In genomic region chr8:123729786-123730411, GRCm38 (mm10) we compare ENCODE assay signal across 9 mouse cellular contexts.
DNase-seq lines count a peak whose midpoint lies in the region; ATAC-seq lines count a peak whose summit lies in the region.
"Had no signal": no experiment of that assay in that cellular context is flagged by ENCODE, and none has a peak within 500 bp of the region (broad histone marks: within the 10 kb centered on the region; RNA-seq: fewer than 3 reads in every experiment).

No protein-coding gene starts in this region.

- H3K4me1 ChIP-seq in heart, embryonic 11.5 days (ENCODE audit: control insufficient read depth, insufficient read depth, low read length), result peaks cover 26% of the 10 kb centered on the region
- peaks cover 34% of the 10 kb centered on the region for H3K4me1 ChIP-seq in hindbrain, embryonic 15.5 days (replicated peaks)
- peaks cover 22% of the 10 kb centered on the region for H3K4me1 ChIP-seq in stomach, embryonic 16.5 days (ENCODE audit: control insufficient read depth, insufficient read depth, low read length)

- H3K9ac ChIP-seq in heart, embryonic 11.5 days (ENCODE audit: low read depth, low read length), result peak overlapping the region; percentile 54; the same call in 1 of the 2 replicates
- no peak overlapping the region for H3K9ac ChIP-seq in hindbrain, embryonic 15.5 days
- peak overlapping the region; percentile 8; the same call in 1 of the 2 replicates for H3K9ac ChIP-seq in stomach, embryonic 16.5 days (ENCODE audit: low read length)

- WGBS in heart, embryonic 11.5 days (ENCODE audit: insufficient replicate concordance), result 57% methylated on average over 13 of the region's 13 CpGs
- 37% methylated on average over 13 of the region's 13 CpGs for whole genome bisulfite sequencing in hindbrain, embryonic 15.5 days
- 41% methylated on average over 13 of the region's 13 CpGs for WGBS in stomach, embryonic 16.5 days

- ATAC-seq in heart, embryonic 11.5 days (replicated peaks; ENCODE audit: insufficient number of reproducible peaks, low FRiP score, low TSS enrichment), result no peak
- peak; percentile 59 for ATAC-seq in hindbrain, embryonic 15.5 days (ENCODE audit: low FRiP score, low read depth)
- no peak for ATAC-seq in stomach, embryonic 16.5 days (ENCODE audit: insufficient read depth, low FRiP score)
- no peak for ATAC-seq in inflammation-experienced regulatory T-cells, adult 6 months

- peak overlapping the region; percentile 47 for H3K4me2 ChIP-seq in heart, embryonic 11.5 days
- peak overlapping the region; percentile 43 for H3K4me2 ChIP-seq in hindbrain, embryonic 15.5 days
- H3K4me2 ChIP-seq in stomach, embryonic 16.5 days (ENCODE audit: low read depth, low read length), result peak overlapping the region; percentile 36

- H3K36me3 ChIP-seq in heart, embryonic 11.5 days (ENCODE audit: control insufficient read depth, insufficient read depth, low read length), result no peaks in the 10 kb centered on the region
- no peaks in the 10 kb centered on the region for H3K36me3 ChIP-seq in hindbrain, embryonic 15.5 days
- no peaks in the 10 kb centered on the region for H3K36me3 ChIP-seq in stomach, embryonic 16.5 days (ENCODE audit: control insufficient read depth, insufficient read depth, low read length)

- no peak overlapping the region for H3K4me3 ChIP-seq in heart, embryonic 11.5 days (ENCODE audit: low read depth, low read length)
- H3K4me3 ChIP-seq in hindbrain, embryonic 15.5 days, result 0 out of 2 replicates have a peak overlapping the region, but pooled peaks have one; percentile 6
- H3K4me3 ChIP-seq in stomach, embryonic 16.5 days (replicated peaks; ENCODE audit: low read length), result no peak overlapping the region

- DNase-seq in heart, adult 11 months, result no peak
- DNase-seq in right cerebral cortex, adult 18-20 months, result peak; percentile 25
- DNase-seq in right cerebral cortex, postnatal 25 days, result no peak
- DNase-seq in urinary bladder, postnatal 10 days (ENCODE audit: low spot score), result no peak
- DNase-seq: thymus, postnatal 14 days had no signal

- H3K27ac ChIP-seq in heart, embryonic 11.5 days (ENCODE audit: low read depth, low read length), result peak overlapping the region; percentile 57
- peak overlapping the region; percentile 72 for H3K27ac ChIP-seq in hindbrain, embryonic 15.5 days (replicated peaks)
- H3K27ac ChIP-seq in stomach, embryonic 16.5 days (ENCODE audit: low read length), result peak overlapping the region; percentile 2; the same call in 1 of the 2 replicates

- no peaks in the 10 kb centered on the region for H3K27me3 ChIP-seq in heart, embryonic 11.5 days (ENCODE audit: control insufficient read depth, insufficient read depth, low read length)
- H3K27me3 ChIP-seq in hindbrain, embryonic 15.5 days, result no peaks in the 10 kb centered on the region; the same call in 1 of the 2 replicates
- no peaks in the 10 kb centered on the region for H3K27me3 ChIP-seq in stomach, embryonic 16.5 days (ENCODE audit: control insufficient read depth, insufficient read depth, low read length)

- no peaks in the 10 kb centered on the region for H3K9me3 ChIP-seq in heart, embryonic 11.5 days (replicated peaks; ENCODE audit: control insufficient read depth, low read length)
- H3K9me3 ChIP-seq in hindbrain, embryonic 15.5 days, result no peaks in the 10 kb centered on the region
- no peaks in the 10 kb centered on the region for H3K9me3 ChIP-seq in stomach, embryonic 16.5 days (replicated peaks; ENCODE audit: control insufficient read depth, low read length)

Comparison
In these comparisons a context has a peak if more than half of its experiments do, and no peak if none do; other contexts are left out.
1. H3K27ac ChIP-seq: peak in every context shown above with its lines; median percentile 72 in hindbrain, embryonic 15.5 days; 57 in heart, embryonic 11.5 days; 2 in stomach, embryonic 16.5 days.